In the genomic region with DNA sequence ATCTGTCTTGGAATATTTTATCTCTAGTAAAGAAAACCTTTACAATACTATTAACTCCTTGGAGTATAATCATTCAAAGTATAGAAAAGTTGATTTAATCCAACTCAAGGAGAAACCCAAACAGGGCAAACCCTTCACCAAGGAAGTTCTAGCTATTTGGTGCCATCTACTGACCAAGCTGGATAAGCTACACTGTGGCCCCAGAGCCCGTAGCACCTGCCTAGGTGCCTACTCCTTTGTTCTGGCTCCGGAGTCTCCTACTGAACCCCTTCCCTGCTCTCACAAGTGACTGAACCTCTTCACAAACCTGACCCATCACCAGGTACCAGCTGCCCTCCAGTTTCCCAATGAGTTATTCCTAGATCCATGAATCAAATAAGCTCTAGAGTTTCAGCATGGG, we compare ENCODE assay signal across 9 mouse cellular contexts. TPM values are rescaled to one million over a fixed set of nuclear protein-coding genes. Genes with fewer than 3 reads are reported as not detected.
DNase-seq lines count a peak whose midpoint lies in the region; ATAC-seq and TF ChIP-seq lines count a peak whose summit lies in the region.
"Had no signal": no experiment of that assay in that cellular context is flagged by ENCODE, and none has a peak within 500 bp of the region (broad histone marks: within the 10 kb centered on the region; RNA-seq: fewer than 3 reads in every experiment).

No protein-coding gene starts in this region.

- peak; percentile 33 for TF ChIP-seq CTCF in midbrain, postnatal 0 days (IDR thresholded peaks at IDR 0.05)
- TF ChIP-seq CTCF in stomach, postnatal 0 days (IDR thresholded peaks at IDR 0.05; ENCODE audit: low read depth): peak; percentile 77

- no peak for ATAC-seq in embryonic facial prominence, embryonic 11.5 days (replicated peaks; ENCODE audit: insufficient number of reproducible peaks, low FRiP score, low TSS enrichment, low read depth)
- no peak for ATAC-seq in midbrain, postnatal 0 days (ENCODE audit: low FRiP score)
- ATAC-seq in midbrain, embryonic 15.5 days (replicated peaks): no peak
- peak; percentile 82 to 83 for ATAC-seq in hematopoietic stem cell, adult 5-6 weeks (replicated peaks in 1 of 2; ENCODE audit: insufficient read depth in 1 of 2, low FRiP score in 2 of 2, low TSS enrichment in 1 of 2, low read depth in 1 of 2, poor library complexity in 2 of 2, severe bottlenecking in 2 of 2)
- peak; percentile 80; the same call in 1 of the 2 replicates for ATAC-seq in stomach, postnatal 0 days (ENCODE audit: low FRiP score, low TSS enrichment)

- peak; percentile 39 for DNase-seq in embryonic facial prominence, embryonic 11.5 days (ENCODE audit: low spot score)
- no peak for DNase-seq in embryonic facial prominence, embryonic 10.5 days (ENCODE audit: low spot score)
- no peak for DNase-seq in midbrain, postnatal 0 days (ENCODE audit: low spot score)
- peak; percentile 38 for DNase-seq in stomach, postnatal 0 days (ENCODE audit: low spot score)
- no peak for DNase-seq in right cerebral cortex, postnatal 25 days
- DNase-seq in heart, postnatal 36 days: no peak
- DNase-seq: liver, embryonic 13.5 days had no signal

- no peak overlapping the region for H3K4me3 ChIP-seq in embryonic facial prominence, embryonic 11.5 days (ENCODE audit: low read depth, low read length)
- H3K4me3 ChIP-seq in embryonic facial prominence, embryonic 10.5 days: no peak overlapping the region
- H3K4me3 ChIP-seq in midbrain, postnatal 0 days (ENCODE audit: low read depth, low read length): no peak overlapping the region
- H3K4me3 ChIP-seq in midbrain, embryonic 15.5 days: no peak overlapping the region
- H3K4me3 ChIP-seq in stomach, postnatal 0 days (ENCODE audit: low read depth, low read length): no peak overlapping the region
- H3K4me3 ChIP-seq: liver, embryonic 13.5 days had no signal

- no peaks in the 10 kb centered on the region for H3K9me3 ChIP-seq in embryonic facial prominence, embryonic 11.5 days (replicated peaks; ENCODE audit: control insufficient read depth, low read length)
- no peaks in the 10 kb centered on the region for H3K9me3 ChIP-seq in embryonic facial prominence, embryonic 10.5 days
- H3K9me3 ChIP-seq in midbrain, postnatal 0 days (ENCODE audit: low read length): no peaks in the 10 kb centered on the region
- no peaks in the 10 kb centered on the region for H3K9me3 ChIP-seq in midbrain, embryonic 15.5 days
- H3K9me3 ChIP-seq in stomach, postnatal 0 days (ENCODE audit: control insufficient read depth, low read length): no peaks in the 10 kb centered on the region
- H3K9me3 ChIP-seq: liver, embryonic 13.5 days had no signal

- H3K36me3 ChIP-seq in embryonic facial prominence, embryonic 11.5 days (replicated peaks; ENCODE audit: control insufficient read depth, insufficient read depth, low read depth, low read length): no peaks in the 10 kb centered on the region
- H3K36me3 ChIP-seq in embryonic facial prominence, embryonic 10.5 days (replicated peaks): 0 out of 2 replicates have a peak, but pooled peaks cover 6% of the 10 kb centered on the region
- peaks cover 8% of the 10 kb centered on the region for H3K36me3 ChIP-seq in midbrain, postnatal 0 days (ENCODE audit: insufficient read depth, low read length)
- H3K36me3 ChIP-seq in midbrain, embryonic 15.5 days (replicated peaks): no peaks in the 10 kb centered on the region
- no peaks in the 10 kb centered on the region for H3K36me3 ChIP-seq in stomach, postnatal 0 days (ENCODE audit: control insufficient read depth, insufficient read depth, low read length)
- H3K36me3 ChIP-seq: liver, embryonic 13.5 days had no signal

- H3K27ac ChIP-seq in embryonic facial prominence, embryonic 11.5 days (replicated peaks; ENCODE audit: low read depth, low read length): no peak overlapping the region
- H3K27ac ChIP-seq in embryonic facial prominence, embryonic 10.5 days (replicated peaks): no peak overlapping the region
- no peak overlapping the region for H3K27ac ChIP-seq in midbrain, postnatal 0 days (ENCODE audit: low read depth, low read length)
- no peak overlapping the region for H3K27ac ChIP-seq in midbrain, embryonic 15.5 days
- no peak overlapping the region for H3K27ac ChIP-seq in stomach, postnatal 0 days (replicated peaks)
- H3K27ac ChIP-seq: liver, embryonic 13.5 days had no signal

- intact Hi-C loops in heart, postnatal 36 days (cut with DNase I): loop anchor here (10.0 kb wide), 1 partner anchor 198 kb away; a partner anchor contains a TSS

- TF ChIP-seq EP300 in stomach, postnatal 0 days (optimal IDR thresholded peaks at IDR 0.05): no peak

- no peaks in the 10 kb centered on the region for H3K4me1 ChIP-seq in embryonic facial prominence, embryonic 11.5 days (ENCODE audit: control insufficient read depth, insufficient read depth, low read length)
- H3K4me1 ChIP-seq in embryonic facial prominence, embryonic 10.5 days: no peaks in the 10 kb centered on the region
- no peaks in the 10 kb centered on the region for H3K4me1 ChIP-seq in midbrain, postnatal 0 days (ENCODE audit: insufficient read depth, low read length)
- H3K4me1 ChIP-seq in midbrain, embryonic 15.5 days: 0 out of 2 replicates have a peak, but pooled peaks cover 4% of the 10 kb centered on the region
- no peaks in the 10 kb centered on the region for H3K4me1 ChIP-seq in stomach, postnatal 0 days (replicated peaks; ENCODE audit: control insufficient read depth, insufficient read depth)

- WGBS in embryonic facial prominence, embryonic 11.5 days: 38% methylated on average over 2 of the region's 2 CpGs
- 36% methylated on average over 2 of the region's 2 CpGs for WGBS in embryonic facial prominence, embryonic 10.5 days
- WGBS in midbrain, postnatal 0 days: 36% methylated on average over 2 of the region's 2 CpGs
- 26% methylated on average over 2 of the region's 2 CpGs for WGBS in midbrain, embryonic 15.5 days
- 31% methylated on average over 2 of the region's 2 CpGs for WGBS in stomach, postnatal 0 days

- H3K9ac ChIP-seq in embryonic facial prominence, embryonic 11.5 days (replicated peaks; ENCODE audit: low read length): no peak overlapping the region
- H3K9ac ChIP-seq in midbrain, postnatal 0 days (replicated peaks; ENCODE audit: low read length, poor library complexity, severe bottlenecking): no peak overlapping the region
- H3K9ac ChIP-seq in midbrain, embryonic 15.5 days: no peak overlapping the region
- no peak overlapping the region for H3K9ac ChIP-seq in stomach, postnatal 0 days (ENCODE audit: low read length)
- H3K9ac ChIP-seq: liver, embryonic 13.5 days had no signal

- no peak overlapping the region for H3K4me2 ChIP-seq in embryonic facial prominence, embryonic 11.5 days (ENCODE audit: low read depth, low read length)
- no peak overlapping the region for H3K4me2 ChIP-seq in midbrain, postnatal 0 days (ENCODE audit: low read depth, low read length, poor library complexity, severe bottlenecking)
- H3K4me2 ChIP-seq in midbrain, embryonic 15.5 days: no peak overlapping the region
- no peak overlapping the region for H3K4me2 ChIP-seq in stomach, postnatal 0 days (replicated peaks; ENCODE audit: low read depth)
- H3K4me2 ChIP-seq: liver, embryonic 13.5 days had no signal

- no peaks in the 10 kb centered on the region for H3K27me3 ChIP-seq in embryonic facial prominence, embryonic 11.5 days (ENCODE audit: control insufficient read depth, insufficient read depth, low read length)
- no peaks in the 10 kb centered on the region for H3K27me3 ChIP-seq in embryonic facial prominence, embryonic 10.5 days (replicated peaks; ENCODE audit: low read depth, poor library complexity, severe bottlenecking)
- H3K27me3 ChIP-seq in midbrain, postnatal 0 days (ENCODE audit: insufficient read depth, low read length): no peaks in the 10 kb centered on the region
- H3K27me3 ChIP-seq in midbrain, embryonic 15.5 days (replicated peaks): no peaks in the 10 kb centered on the region
- H3K27me3 ChIP-seq in stomach, postnatal 0 days (ENCODE audit: control insufficient read depth, insufficient read depth, low read length): no peaks in the 10 kb centered on the region
- H3K27me3 ChIP-seq: liver, embryonic 13.5 days had no signal

RNA-seq across cellular contexts. Expression of a gene that starts 45.3 kb away (rescaled TPM):
- polyA plus RNA-seq in embryonic facial prominence, embryonic 11.5 days (2014; fragmentation: Nextera tagmentation; extraction: Ambion mirVana): 68.3 and 69.7 TPM in 2 replicates
- 64.7 and 66.6 TPM in 2 replicates for polyA plus RNA-seq in embryonic facial prominence, embryonic 10.5 days (2016; fragmentation: Nextera tagmentation; extraction: Ambion mirVana)
- total RNA-seq in midbrain, postnatal 0 days (2014; rRNA removed): 294 and 367 TPM in 2 replicates
- polyA plus RNA-seq in midbrain, postnatal 0 days (2015; fragmentation: Nextera tagmentation; extraction: Ambion mirVana): 170 and 173 TPM in 2 replicates
- polyA plus RNA-seq in midbrain, embryonic 15.5 days (2015; fragmentation: Nextera tagmentation; extraction: Ambion mirVana): 175 and 176 TPM in 2 replicates
- 173 and 207 TPM in 2 replicates for total RNA-seq in hematopoietic stem cell, adult 5-6 weeks (2017)
- polyA plus RNA-seq in stomach, postnatal 0 days (2015; fragmentation: Nextera tagmentation; extraction: Ambion mirVana): 57.2 and 57.4 TPM in 2 replicates
- 100 to 1,000 TPM; 527 to 592 TPM for total RNA-seq in heart, postnatal 36 days (2021)

Comparison
In these comparisons a context has a peak if more than half of its experiments do, and no peak if none do; other contexts are left out.
1. DNase-seq: peak in embryonic facial prominence, embryonic 11.5 days (single experiment) and stomach, postnatal 0 days (single experiment); none in embryonic facial prominence, embryonic 10.5 days (single experiment), midbrain, postnatal 0 days (single experiment), right cerebral cortex, postnatal 25 days (single experiment) and heart, postnatal 36 days (0 of 2).
2. ATAC-seq: peak in hematopoietic stem cell, adult 5-6 weeks (2 of 2) and stomach, postnatal 0 days (single experiment); none in embryonic facial prominence, embryonic 11.5 days (single experiment), midbrain, postnatal 0 days (single experiment) and midbrain, embryonic 15.5 days (single experiment).